Mouse (Mus musculus): Measurements from ENCODE around the gene Gimap9. TPM values are rescaled to one million over a fixed set of nuclear protein-coding genes. Genes with fewer than 3 reads are reported as not detected.

Gene Gimap9
- polyA plus RNA-seq (2015; fragmentation: Nextera tagmentation; extraction: Ambion mirVana): 1.9 and 11.8 TPM in 2 replicates

DNA sequence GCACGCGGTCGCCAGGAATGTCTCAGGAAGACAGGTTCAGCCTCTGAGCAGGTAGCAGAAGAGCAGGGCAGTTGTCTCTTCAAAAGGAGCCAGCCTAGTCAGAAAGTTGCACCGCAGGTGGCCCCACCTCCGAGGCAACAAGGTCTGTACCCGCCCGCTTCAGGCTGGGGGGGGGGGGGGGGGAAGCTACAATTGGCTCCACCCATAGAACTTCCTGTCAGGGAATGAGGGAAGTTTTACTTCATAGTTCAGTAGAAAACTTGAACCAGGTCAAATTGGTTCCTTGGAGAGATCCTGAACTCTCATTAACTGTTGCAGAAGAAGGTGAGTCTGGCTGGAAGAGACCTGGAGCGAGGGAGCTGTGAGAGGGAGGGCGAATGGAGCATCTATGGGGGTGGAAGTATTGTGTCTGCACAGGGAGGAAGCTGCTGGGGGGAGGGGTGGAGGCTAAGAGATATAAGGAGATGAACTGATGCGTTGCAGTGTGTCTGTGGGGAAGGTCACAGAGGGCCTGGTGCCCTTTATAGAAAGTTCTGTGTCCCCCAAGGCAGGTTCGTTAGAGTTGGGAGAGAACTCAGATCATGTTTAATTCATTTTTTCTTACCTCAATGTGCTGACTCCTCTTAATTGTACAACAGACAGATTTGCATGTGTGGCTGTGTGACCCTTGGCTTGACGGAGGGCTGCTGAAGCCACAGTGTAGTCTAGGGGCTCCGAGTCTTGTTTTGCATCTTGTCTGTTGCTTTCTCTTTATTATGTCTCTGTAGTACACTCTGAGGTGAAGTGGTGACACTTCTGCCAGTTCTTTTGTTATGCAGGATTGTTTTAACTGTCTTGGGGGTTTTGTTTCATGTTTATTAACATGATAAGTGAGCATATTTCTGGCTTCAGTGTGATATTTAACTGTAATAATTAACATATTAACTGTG is at the start of gene Gimap9:
Gene Gimap9 (plus strand): TSS at position 199 of the 929 bp plus-strand sequence.
- H3K9ac ChIP-seq (replicated peaks): no peak within 1 kb of the TSS
- H3K4me1 ChIP-seq: peaks cover 5% of the 10 kb centered on the region; the same call in 1 of the 2 replicates
- peak within 1 kb of the TSS; percentile 28 for H3K4me2 ChIP-seq
- H3K27me3 ChIP-seq (replicated peaks): no peaks in the 10 kb centered on the region
- 31% methylated on average over 13 of the region's 13 CpGs for WGBS
- no peak for ATAC-seq (ENCODE audit: low FRiP score)
- 0 out of 2 replicates have a peak within 1 kb of the TSS, but pooled peaks have one; percentile 11 for H3K4me3 ChIP-seq (replicated peaks)
- no peak within 1 kb of the TSS for H3K27ac ChIP-seq (replicated peaks)
- H3K36me3 ChIP-seq: no peaks in the 10 kb centered on the region
- no peaks in the 10 kb centered on the region for H3K9me3 ChIP-seq (replicated peaks)

DNA sequence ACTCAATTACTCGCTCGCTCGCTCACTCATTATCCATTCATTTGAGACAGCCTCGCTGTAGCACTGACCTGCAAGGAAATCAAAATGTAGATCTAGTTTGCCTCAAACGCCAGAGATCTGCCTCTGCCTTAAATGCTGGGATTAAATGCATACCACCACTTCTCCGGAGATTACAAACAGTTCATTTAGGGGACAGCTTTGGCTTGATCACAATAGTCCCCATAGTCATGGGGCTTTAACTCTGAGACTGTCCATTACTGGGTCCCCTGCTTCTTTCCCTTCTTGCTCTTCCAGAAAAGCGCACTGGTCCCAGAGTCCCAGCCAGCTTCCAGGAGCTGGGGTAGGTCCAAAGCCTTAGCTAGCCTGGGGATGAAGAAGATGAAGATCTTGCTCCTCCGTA is 49.5 kb upstream of the Gimap9 start, which contains the start of gene AI854703:
Gene AI854703 (plus strand): TSS at position 301 of the 400 bp plus-strand sequence.
- Histone ChIP-seq H3K9me3 (replicated peaks) (no peaks in the 10 kb centered on the region), H3K4me1 (peaks cover 40% of the 10 kb centered on the region), H3K9ac (replicated peaks) (peak within 1 kb of the TSS; percentile 60), H3K4me3 (replicated peaks) (peak within 1 kb of the TSS; percentile 57), H3K4me2 (peak within 1 kb of the TSS; percentile 90), H3K27ac (replicated peaks) (no peak within 1 kb of the TSS), H3K27me3 (replicated peaks) (peaks cover 17% of the 10 kb centered on the region), H3K36me3 (peaks cover 4% of the 10 kb centered on the region; the same call in 1 of the 2 replicates)
- 27% methylated on average over 8 of the region's 8 CpGs for WGBS
- ATAC-seq (ENCODE audit: low FRiP score): no peak

DNA sequence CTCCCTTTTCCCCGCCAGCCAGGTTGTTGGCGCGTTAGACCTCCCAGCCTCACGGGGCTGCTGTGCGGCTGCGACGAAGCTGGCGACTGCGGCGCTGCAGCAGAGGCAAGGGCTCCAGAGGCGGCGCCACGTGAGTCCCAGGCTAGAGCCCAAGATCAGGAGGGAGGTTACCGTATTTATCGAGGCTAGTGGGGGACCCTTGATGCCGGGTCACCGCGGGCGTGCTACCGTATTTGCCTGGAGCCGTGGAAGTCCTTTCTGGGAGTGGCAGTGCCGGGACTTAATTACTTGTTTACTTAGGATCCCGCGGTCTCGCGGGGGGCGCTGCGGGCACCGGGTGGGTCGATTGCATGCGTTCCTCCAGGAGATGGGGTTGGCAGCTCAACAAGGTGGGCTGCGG is 48.9 kb upstream of the Gimap9 start:
- ATAC-seq (ENCODE audit: low FRiP score): peak; percentile 67
- H3K9ac ChIP-seq (replicated peaks): peak overlapping the region; percentile 60
- H3K4me1 ChIP-seq: peaks cover 40% of the 10 kb centered on the region
- H3K4me3 ChIP-seq (replicated peaks): peak overlapping the region; percentile 57
- under 1% methylated on average over 32 of the region's 32 CpGs for WGBS
- H3K4me2 ChIP-seq: peak overlapping the region; percentile 90
- H3K9me3 ChIP-seq (replicated peaks): no peaks in the 10 kb centered on the region
- H3K27me3 ChIP-seq (replicated peaks): peaks cover 17% of the 10 kb centered on the region
- no peak overlapping the region for H3K27ac ChIP-seq (replicated peaks)
- 0 out of 2 replicates have a peak, but pooled peaks cover 6% of the 10 kb centered on the region for H3K36me3 ChIP-seq

DNA sequence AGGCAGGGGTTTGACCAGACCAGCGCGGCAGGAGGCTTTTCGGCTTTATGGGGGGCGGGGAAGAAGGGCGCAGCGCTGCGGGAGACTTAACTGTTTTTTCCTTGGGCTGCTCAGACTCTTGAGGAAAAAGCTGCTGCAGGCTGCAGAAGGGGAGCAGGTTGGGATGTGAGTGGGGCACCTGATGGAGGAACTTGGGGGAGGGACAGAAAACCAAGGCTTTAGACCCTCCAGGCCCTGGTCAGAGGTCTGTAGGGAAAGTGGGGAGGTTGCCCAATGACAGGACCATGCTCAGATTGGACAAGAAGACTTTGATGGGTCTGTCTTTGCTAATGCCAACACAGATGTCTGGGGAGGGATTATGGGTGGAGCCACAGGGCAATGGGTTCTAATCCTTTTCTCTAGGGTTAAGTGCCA is 48.4 kb upstream of the Gimap9 start:
- H3K9me3 ChIP-seq (replicated peaks): no peaks in the 10 kb centered on the region
- H3K36me3 ChIP-seq: 0 out of 2 replicates have a peak, but pooled peaks cover 9% of the 10 kb centered on the region
- H3K4me3 ChIP-seq (replicated peaks): peak overlapping the region; percentile 57
- H3K27ac ChIP-seq (replicated peaks): no peak overlapping the region
- peaks cover 40% of the 10 kb centered on the region for H3K4me1 ChIP-seq
- peak overlapping the region; percentile 60 for H3K9ac ChIP-seq (replicated peaks)
- H3K27me3 ChIP-seq (replicated peaks): peaks cover 17% of the 10 kb centered on the region
- ATAC-seq (ENCODE audit: low FRiP score): peak; percentile 11; the same call in 1 of the 2 replicates
- 3% methylated on average over 7 of the region's 7 CpGs for WGBS
- H3K4me2 ChIP-seq: peak overlapping the region; percentile 90

DNA sequence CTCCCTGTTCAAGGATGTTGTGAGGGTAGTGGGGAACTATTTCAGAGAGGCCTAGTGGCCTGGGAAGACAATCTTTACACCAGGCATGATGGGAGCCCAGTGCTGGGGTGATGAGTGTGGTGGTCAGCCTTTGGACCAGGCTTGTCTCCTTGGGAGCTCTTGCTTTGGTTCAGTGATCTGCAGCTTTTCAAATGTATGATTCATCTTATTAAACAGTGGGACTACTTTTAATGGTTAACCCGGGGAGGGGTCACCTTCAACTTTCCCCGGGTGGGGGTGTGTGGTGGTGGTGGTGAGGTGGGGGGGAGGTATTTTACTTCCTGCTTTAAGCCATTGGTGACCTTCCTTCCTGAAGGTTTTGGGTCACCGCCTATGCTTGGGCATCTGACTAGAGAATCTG is 47.6 kb upstream of the Gimap9 start:
- H3K36me3 ChIP-seq: 0 out of 2 replicates have a peak, but pooled peaks cover 9% of the 10 kb centered on the region
- H3K4me3 ChIP-seq (replicated peaks): no peak overlapping the region
- H3K27ac ChIP-seq (replicated peaks): no peak overlapping the region
- ATAC-seq (ENCODE audit: low FRiP score): no peak
- WGBS: 90% methylated on average over 3 of the region's 3 CpGs
- H3K4me1 ChIP-seq: peaks cover 40% of the 10 kb centered on the region
- H3K9me3 ChIP-seq (replicated peaks): no peaks in the 10 kb centered on the region
- H3K9ac ChIP-seq (replicated peaks): no peak overlapping the region
- peaks cover 17% of the 10 kb centered on the region for H3K27me3 ChIP-seq (replicated peaks)
- peak overlapping the region; percentile 90 for H3K4me2 ChIP-seq

DNA sequence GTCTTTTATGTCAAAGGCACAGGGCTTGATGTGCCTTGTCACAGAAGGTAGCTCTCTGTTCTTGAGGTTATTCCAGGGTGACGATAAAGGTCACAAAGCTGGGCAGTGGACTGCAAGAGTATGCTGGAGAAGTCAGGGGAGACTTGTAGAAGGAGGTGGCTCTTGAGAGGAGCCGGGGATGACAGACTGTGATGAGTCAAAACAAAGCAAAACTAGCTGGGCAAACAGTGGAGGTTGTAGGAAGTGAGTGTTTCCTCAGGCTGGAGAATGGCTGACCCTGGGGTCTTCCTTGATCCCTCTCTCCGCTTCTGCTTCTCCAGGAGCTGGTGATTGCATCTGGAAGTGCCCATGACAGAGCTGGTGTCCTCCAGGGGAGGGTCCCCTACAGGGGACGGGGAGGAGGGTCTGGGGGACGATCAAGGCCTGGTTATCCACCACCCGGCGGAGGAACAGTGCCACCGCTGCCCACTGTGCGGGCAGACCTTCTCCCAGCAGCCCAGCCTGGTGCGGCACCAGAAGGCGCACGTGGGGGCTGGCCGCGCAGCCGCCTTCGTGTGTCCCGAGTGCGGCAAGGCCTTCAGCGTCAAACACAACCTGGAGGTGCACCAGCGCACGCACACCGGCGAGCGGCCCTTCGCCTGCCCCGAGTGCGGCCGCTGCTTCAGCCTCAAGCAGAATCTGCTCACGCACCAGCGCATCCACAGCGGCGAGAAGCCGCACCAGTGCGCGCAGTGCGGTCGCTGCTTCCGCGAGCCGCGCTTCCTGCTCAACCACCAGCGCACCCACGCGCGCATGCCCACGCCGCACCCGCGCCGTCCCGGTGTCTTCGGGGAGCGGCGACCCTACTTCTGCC is 46.9 kb upstream of the Gimap9 start:
- Histone ChIP-seq H3K27me3 (replicated peaks) (peaks cover 17% of the 10 kb centered on the region), H3K4me1 (peaks cover 40% of the 10 kb centered on the region), H3K9me3 (replicated peaks) (no peaks in the 10 kb centered on the region), H3K4me2 (peak overlapping the region; percentile 90), H3K27ac (replicated peaks) (peak overlapping the region; percentile 69), H3K9ac (replicated peaks) (peak overlapping the region; percentile 60), H3K4me3 (replicated peaks) (peak overlapping the region; percentile 48), H3K36me3 (0 out of 2 replicates have a peak, but pooled peaks cover 9% of the 10 kb centered on the region)
- 12% methylated on average over 51 of the region's 54 CpGs for WGBS
- peak; percentile 72 for ATAC-seq (ENCODE audit: low FRiP score)

DNA sequence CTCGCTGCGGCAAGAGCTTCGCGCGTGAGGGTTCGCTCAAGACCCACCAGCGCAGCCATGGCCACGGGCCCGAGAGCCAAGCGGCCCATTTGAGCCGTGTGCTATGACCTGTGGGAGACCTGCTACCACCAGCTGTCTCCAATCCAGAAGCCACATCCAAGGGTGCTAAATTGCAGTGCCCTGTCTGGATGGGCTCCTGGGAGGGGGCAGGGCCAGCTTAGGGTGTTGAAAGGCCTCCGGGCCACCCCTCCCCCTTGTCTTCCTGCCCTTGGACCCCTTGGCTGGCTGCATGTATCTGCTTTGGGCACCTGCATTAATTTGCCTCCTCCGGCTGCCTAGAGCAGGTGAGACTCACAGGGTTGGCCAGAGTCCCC is 46.3 kb upstream of the Gimap9 start:
- H3K27me3 ChIP-seq (replicated peaks): peaks cover 17% of the 10 kb centered on the region
- peak overlapping the region; percentile 90 for H3K4me2 ChIP-seq
- H3K27ac ChIP-seq (replicated peaks): peak overlapping the region; percentile 69
- WGBS: 18% methylated on average over 13 of the region's 13 CpGs
- peak; percentile 21 for ATAC-seq (ENCODE audit: low FRiP score)
- H3K9me3 ChIP-seq (replicated peaks): no peaks in the 10 kb centered on the region
- H3K9ac ChIP-seq (replicated peaks): peak overlapping the region; percentile 60
- peak overlapping the region; percentile 48 for H3K4me3 ChIP-seq (replicated peaks)
- H3K4me1 ChIP-seq: peaks cover 40% of the 10 kb centered on the region
- H3K36me3 ChIP-seq: 0 out of 2 replicates have a peak, but pooled peaks cover 9% of the 10 kb centered on the region

DNA sequence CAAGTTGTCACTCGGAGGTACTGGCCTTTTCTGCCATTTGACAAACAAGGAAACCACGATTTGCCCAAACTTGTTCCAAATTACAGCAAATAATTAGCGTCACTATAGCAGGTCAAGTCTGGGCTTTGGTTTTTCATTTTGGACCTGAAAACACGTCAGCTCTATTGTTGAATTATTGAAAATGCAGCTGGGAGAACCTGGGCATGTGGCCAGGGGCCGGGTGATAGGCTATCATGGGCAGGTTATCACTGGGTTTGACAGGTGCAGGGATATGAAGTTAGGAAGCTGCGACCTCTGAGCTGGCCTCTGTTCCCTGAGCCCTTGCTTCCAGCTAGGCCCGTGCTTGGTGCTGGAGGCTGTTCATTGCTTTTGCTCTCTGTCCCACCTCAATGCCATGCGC is 45.1 kb upstream of the Gimap9 start:
- Histone ChIP-seq H3K4me1 (peaks cover 40% of the 10 kb centered on the region), H3K9ac (replicated peaks) (no peak overlapping the region), H3K9me3 (replicated peaks) (no peaks in the 10 kb centered on the region), H3K36me3 (0 out of 2 replicates have a peak, but pooled peaks cover 9% of the 10 kb centered on the region), H3K27ac (replicated peaks) (no peak overlapping the region), H3K4me3 (replicated peaks) (no peak overlapping the region), H3K4me2 (no peak overlapping the region), H3K27me3 (replicated peaks) (peaks cover 11% of the 10 kb centered on the region)
- 91% methylated on average over 8 of the region's 8 CpGs for WGBS
- ATAC-seq (ENCODE audit: low FRiP score): no peak

DNA sequence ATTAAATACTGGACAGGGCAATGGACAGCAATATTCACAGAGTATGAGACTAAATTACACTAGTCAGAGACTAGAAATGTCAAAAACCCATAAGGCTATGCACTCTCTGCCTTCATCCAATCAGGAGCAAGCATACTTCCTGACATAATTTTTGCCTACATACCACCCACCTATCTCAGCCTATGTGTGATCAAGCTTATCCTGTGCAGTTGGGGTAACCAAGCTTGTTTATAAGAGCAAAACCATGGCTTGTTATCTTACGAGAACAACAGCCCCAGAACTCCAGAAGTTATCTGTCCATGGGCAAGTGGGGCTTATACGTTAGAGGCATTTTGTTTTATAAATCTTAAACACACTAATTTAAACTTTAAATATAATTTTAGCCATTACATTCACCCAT is 40.8 kb upstream of the Gimap9 start:
- H3K4me3 ChIP-seq (replicated peaks): no peak overlapping the region
- no peak overlapping the region for H3K9ac ChIP-seq (replicated peaks)
- H3K27me3 ChIP-seq (replicated peaks): no peaks in the 10 kb centered on the region; the same call in 1 of the 2 replicates
- ATAC-seq (ENCODE audit: low FRiP score): no peak
- no peak overlapping the region for H3K4me2 ChIP-seq
- H3K36me3 ChIP-seq: 0 out of 2 replicates have a peak, but pooled peaks cover 9% of the 10 kb centered on the region
- H3K27ac ChIP-seq (replicated peaks): no peak overlapping the region
- H3K4me1 ChIP-seq: peaks cover 3% of the 10 kb centered on the region; the same call in 1 of the 2 replicates
- H3K9me3 ChIP-seq (replicated peaks): no peaks in the 10 kb centered on the region
- 92% methylated on average over 2 of the region's 2 CpGs for WGBS

DNA sequence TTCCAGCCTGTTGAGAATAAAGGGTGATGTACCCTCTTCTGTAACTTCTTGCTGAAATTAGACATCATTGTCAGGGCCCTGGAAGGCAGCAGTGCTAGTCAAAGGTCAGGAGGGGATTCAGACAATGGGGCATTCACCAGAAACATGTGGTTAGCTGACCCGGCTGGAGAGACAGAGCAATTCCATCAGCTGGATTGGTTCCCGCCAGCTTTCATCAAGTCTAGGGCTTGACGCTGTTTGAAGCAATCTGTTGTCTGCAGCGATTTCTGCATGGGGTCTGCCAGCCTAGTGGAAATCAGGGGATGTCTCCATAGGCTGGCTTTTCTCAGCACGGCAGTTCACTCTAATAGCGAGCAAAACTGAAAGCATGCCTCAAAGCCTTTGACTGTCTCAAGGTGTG is 39.4 kb upstream of the Gimap9 start:
- WGBS: 39% methylated on average over 6 of the region's 6 CpGs
- no peak overlapping the region for H3K9ac ChIP-seq (replicated peaks)
- ATAC-seq (ENCODE audit: low FRiP score): no peak

More for the DNA sequence above, 39.4 kb upstream of the Gimap9 start:
- Histone ChIP-seq H3K4me2 (no peak overlapping the region), H3K9me3 (replicated peaks) (no peaks in the 10 kb centered on the region), H3K27ac (replicated peaks) (no peak overlapping the region), H3K4me1 (no peaks in the 10 kb centered on the region), H3K36me3 (0 out of 2 replicates have a peak, but pooled peaks cover 7% of the 10 kb centered on the region), H3K27me3 (replicated peaks) (no peaks in the 10 kb centered on the region), H3K4me3 (replicated peaks) (no peak overlapping the region)
